Mouse (Mus musculus) left cerebral cortex, postnatal 25 days (tissue): ENCODE results near the gene Atrip. TPM values are rescaled to one million over a fixed set of nuclear protein-coding genes. Genes with fewer than 3 reads are reported as not detected.

Source experiments
- DNase-seq, 2 experiments: peaks; one replicate each; pipeline ENCODE4 v3.0.0; 2022; ENCODE audit warnings: low spot score in 2 of 2, mixed read lengths in 1 of 2
- intact Hi-C: fragments of 180-260 bp; cut with DNase I; formaldehyde crosslinking; loops from one replicate; pipeline ENCODE4 v1.15.1; 2025
- total RNA-seq, 2 experiments: library from RNA; stranded (reverse); gene quantifications; 2 replicates each; pipeline ENCODE4 v1.2.3; 2021

The Atrip gene
- total RNA-seq, 2 experiments from 2014 or later = 25.8 to 28.5 TPM

GRCm38 (mm10) chr9:109100307-109100928, 26.5 kb upstream of the Atrip start:
- intact Hi-C loops = no loop called here
- no peak for DNase-seq

GRCm38 (mm10) chr9:109098969-109099368, 25.0 kb upstream of the Atrip start:
- intact Hi-C loops = no loop called here
- peak; percentile 30 to 31 for DNase-seq

GRCm38 (mm10) chr9:109098366-109098765, 24.4 kb upstream of the Atrip start:
- DNase-seq = peak in 1 of 2 experiments; percentile 28
- intact Hi-C loops = no loop called here

- intact Hi-C loops = no loop called here
- DNase-seq = peak; percentile 48 to 76
Observed at GRCm38 (mm10) chr9:109097831-109098230, 23.9 kb upstream of the Atrip start.

GRCm38 (mm10) chr9:109097291-109097690, 23.4 kb upstream of the Atrip start:
- no peak for DNase-seq
- intact Hi-C loops = no loop called here

- no peak for DNase-seq
- intact Hi-C loops = no loop called here
Observed at GRCm38 (mm10) chr9:109096856-109097255, 22.9 kb upstream of the Atrip start.

GRCm38 (mm10) chr9:109096251-109096661, 22.3 kb upstream of the Atrip start:
- DNase-seq = peak in 1 of 2 experiments; percentile 40
- intact Hi-C loops = no loop called here

- intact Hi-C loops = no loop called here
- DNase-seq = peak; percentile 62 to 68
Observed at GRCm38 (mm10) chr9:109095137-109095982, 21.4 kb upstream of the Atrip start, which contains the start of gene Plxnb1. Gene Plxnb1 (plus strand): TSS chr9:109095389.

GRCm38 (mm10) chr9:109094553-109095136, 20.7 kb upstream of the Atrip start:
- intact Hi-C loops = no loop called here
- no peak for DNase-seq

- intact Hi-C loops = no loop called here
- DNase-seq = no peak
Observed at GRCm38 (mm10) chr9:109093786-109094552, 20.0 kb upstream of the Atrip start.

GRCm38 (mm10) chr9:109092799-109093198, 18.9 kb upstream of the Atrip start:
- no peak for DNase-seq
- intact Hi-C loops = no loop called here

- intact Hi-C loops = no loop called here
- no peak for DNase-seq
Observed at GRCm38 (mm10) chr9:109091802-109092201, 17.9 kb upstream of the Atrip start.

- intact Hi-C loops = no loop called here
- DNase-seq = peak in 1 of 2 experiments; percentile 61
Observed at GRCm38 (mm10) chr9:109090446-109090845, 16.5 kb upstream of the Atrip start.

- peak; percentile 39 to 58 for DNase-seq
- intact Hi-C loops = loop anchor here (1.0 to 5.0 kb wide), 2 partner anchors 32 to 774 kb away; no protein-coding TSS in a partner anchor
Observed at GRCm38 (mm10) chr9:109087987-109088386, 14.1 kb upstream of the Atrip start.

GRCm38 (mm10) chr9:109084922-109085321, 11.0 kb upstream of the Atrip start:
- DNase-seq = no peak
- intact Hi-C loops = loop anchor here (2.0 to 5.0 kb wide), 2 partner anchors 748 to 777 kb away; partner anchors contain the start of gene Nme6

GRCm38 (mm10) chr9:109082124-109082800, 8.3 kb upstream of the Atrip start, which contains the start of the genes Ccdc51 and Tma7:
Gene Ccdc51 (plus strand): TSS chr9:109082493.
Gene Tma7 (minus strand): TSS chr9:109082587.
- intact Hi-C loops = no loop called here
- DNase-seq = peak; percentile 90 to 96

GRCm38 (mm10) chr9:109081749-109082123, 7.8 kb upstream of the Atrip start:
- intact Hi-C loops = no loop called here
- DNase-seq = no peak

- DNase-seq = no peak
- intact Hi-C loops = no loop called here
Observed at GRCm38 (mm10) chr9:109080516-109080915, 6.6 kb upstream of the Atrip start.
